Mouse (Mus musculus): Measurements from ENCODE around the gene Soat2. TPM values are rescaled to one million over a fixed set of nuclear protein-coding genes. Genes with fewer than 3 reads are reported as not detected.
A peak's percentile ranks its signal among the peaks of the same experiment; 100 is the strongest.

Soat2 gene
- polyA plus RNA-seq, 1 experiment = 0.14 TPM

- TF ChIP-seq POLR2A (IDR thresholded peaks at IDR 0.05; ENCODE audit: control insufficient read depth, low read depth, low read length) (no peak), CTCF (IDR thresholded peaks at IDR 0.05; ENCODE audit: control insufficient read depth, insufficient read depth, insufficient replicate concordance, low read depth, low read length) (no peak)
- H3K4me3 ChIP-seq (ENCODE audit: control insufficient read depth, low read depth, low read length) = no peak overlapping the region
- no peaks in the 10 kb centered on the region for H3K36me3 ChIP-seq (ENCODE audit: control insufficient read depth, insufficient read depth, low read length)
- no peaks in the 10 kb centered on the region; the same call in 1 of the 2 replicates for H3K4me1 ChIP-seq (ENCODE audit: control insufficient read depth, insufficient read depth, low read length)
- no peaks in the 10 kb centered on the region for H3K27me3 ChIP-seq (ENCODE audit: control insufficient read depth, insufficient read depth, low read length)
- H3K27ac ChIP-seq (ENCODE audit: control insufficient read depth, insufficient read depth, low read depth, low read length) = no peak overlapping the region
These were observed 24.0 kb upstream of the Soat2 start for GRCm38 (mm10) chr15:102126303-102126702.

- TF ChIP-seq CTCF (IDR thresholded peaks at IDR 0.05; ENCODE audit: control insufficient read depth, insufficient read depth, insufficient replicate concordance, low read depth, low read length) (no peak), POLR2A (IDR thresholded peaks at IDR 0.05; ENCODE audit: control insufficient read depth, low read depth, low read length) (no peak)
- Histone ChIP-seq H3K4me3 (ENCODE audit: control insufficient read depth, low read depth, low read length) (no peak overlapping the region), H3K36me3 (ENCODE audit: control insufficient read depth, insufficient read depth, low read length) (no peaks in the 10 kb centered on the region), H3K27me3 (ENCODE audit: control insufficient read depth, insufficient read depth, low read length) (no peaks in the 10 kb centered on the region), H3K27ac (ENCODE audit: control insufficient read depth, insufficient read depth, low read depth, low read length) (no peak overlapping the region), H3K4me1 (ENCODE audit: control insufficient read depth, insufficient read depth, low read length) (peaks cover 7% of the 10 kb centered on the region)
These were observed 17.0 kb upstream of the Soat2 start for GRCm38 (mm10) chr15:102133314-102133713.

GRCm38 (mm10) chr15:102134709-102135108 lies 15.6 kb upstream of the Soat2 start:
- Histone ChIP-seq H3K27ac (ENCODE audit: control insufficient read depth, insufficient read depth, low read depth, low read length) (no peak overlapping the region), H3K27me3 (ENCODE audit: control insufficient read depth, insufficient read depth, low read length) (no peaks in the 10 kb centered on the region), H3K4me1 (ENCODE audit: control insufficient read depth, insufficient read depth, low read length) (peaks cover 7% of the 10 kb centered on the region), H3K4me3 (ENCODE audit: control insufficient read depth, low read depth, low read length) (no peak overlapping the region), H3K36me3 (ENCODE audit: control insufficient read depth, insufficient read depth, low read length) (no peaks in the 10 kb centered on the region)
- TF ChIP-seq CTCF (IDR thresholded peaks at IDR 0.05; ENCODE audit: control insufficient read depth, insufficient read depth, insufficient replicate concordance, low read depth, low read length) (no peak), POLR2A (IDR thresholded peaks at IDR 0.05; ENCODE audit: control insufficient read depth, low read depth, low read length) (no peak)

GRCm38 (mm10) chr15:102135522-102136128 lies 14.7 kb upstream of the Soat2 start:
- Histone ChIP-seq H3K27me3 (ENCODE audit: control insufficient read depth, insufficient read depth, low read length) (no peaks in the 10 kb centered on the region), H3K4me1 (ENCODE audit: control insufficient read depth, insufficient read depth, low read length) (peaks cover 7% of the 10 kb centered on the region), H3K27ac (ENCODE audit: control insufficient read depth, insufficient read depth, low read depth, low read length) (peak overlapping the region; percentile 82), H3K4me3 (ENCODE audit: control insufficient read depth, low read depth, low read length) (peak overlapping the region; percentile 94), H3K36me3 (ENCODE audit: control insufficient read depth, insufficient read depth, low read length) (no peaks in the 10 kb centered on the region)
- TF ChIP-seq POLR2A (IDR thresholded peaks at IDR 0.05; ENCODE audit: control insufficient read depth, low read depth, low read length) (no peak), CTCF (IDR thresholded peaks at IDR 0.05; ENCODE audit: control insufficient read depth, insufficient read depth, insufficient replicate concordance, low read depth, low read length) (no peak)

GRCm38 (mm10) chr15:102136129-102136758 lies 14.1 kb upstream of the Soat2 start, which contains the start of gene Spryd3:
TSS of gene Spryd3 (minus strand) at chr15:102136234.
- Histone ChIP-seq H3K4me1 (ENCODE audit: control insufficient read depth, insufficient read depth, low read length) (peaks cover 7% of the 10 kb centered on the region), H3K27ac (ENCODE audit: control insufficient read depth, insufficient read depth, low read depth, low read length) (peak within 1 kb of the TSS; percentile 82), H3K4me3 (ENCODE audit: control insufficient read depth, low read depth, low read length) (peak within 1 kb of the TSS; percentile 94), H3K27me3 (ENCODE audit: control insufficient read depth, insufficient read depth, low read length) (no peaks in the 10 kb centered on the region), H3K36me3 (ENCODE audit: control insufficient read depth, insufficient read depth, low read length) (no peaks in the 10 kb centered on the region)
- TF ChIP-seq POLR2A (IDR thresholded peaks at IDR 0.05; ENCODE audit: control insufficient read depth, low read depth, low read length) (peak; percentile 55), CTCF (IDR thresholded peaks at IDR 0.05; ENCODE audit: control insufficient read depth, insufficient read depth, insufficient replicate concordance, low read depth, low read length) (no peak)

- TF ChIP-seq POLR2A (IDR thresholded peaks at IDR 0.05; ENCODE audit: control insufficient read depth, low read depth, low read length) (no peak), CTCF (IDR thresholded peaks at IDR 0.05; ENCODE audit: control insufficient read depth, insufficient read depth, insufficient replicate concordance, low read depth, low read length) (no peak)
- Histone ChIP-seq H3K27me3 (ENCODE audit: control insufficient read depth, insufficient read depth, low read length) (no peaks in the 10 kb centered on the region; the same call in none of the 2 replicates), H3K4me3 (ENCODE audit: control insufficient read depth, low read depth, low read length) (no peak overlapping the region), H3K36me3 (ENCODE audit: control insufficient read depth, insufficient read depth, low read length) (no peaks in the 10 kb centered on the region), H3K27ac (ENCODE audit: control insufficient read depth, insufficient read depth, low read depth, low read length) (no peak overlapping the region), H3K4me1 (ENCODE audit: control insufficient read depth, insufficient read depth, low read length) (peaks cover 13% of the 10 kb centered on the region)
These were observed 9.2 kb upstream of the Soat2 start for GRCm38 (mm10) chr15:102141120-102141519.
